Mouse (Mus musculus): ENCODE data around the gene Hist1h3c. TPM values are rescaled to one million over a fixed set of nuclear protein-coding genes. Genes with fewer than 3 reads are reported as not detected.
A peak's percentile ranks its signal among the peaks of the same experiment; 100 is the strongest.
"Not testable (repeated sequence)": the region's sequence is repeated elsewhere in the genome, so short reads cannot be mapped to it uniquely, and the experiment has no call there.

Hist1h3c gene
- polyA plus RNA-seq, 1 experiment from 2014 or later, result 4.9 TPM

DNA sequence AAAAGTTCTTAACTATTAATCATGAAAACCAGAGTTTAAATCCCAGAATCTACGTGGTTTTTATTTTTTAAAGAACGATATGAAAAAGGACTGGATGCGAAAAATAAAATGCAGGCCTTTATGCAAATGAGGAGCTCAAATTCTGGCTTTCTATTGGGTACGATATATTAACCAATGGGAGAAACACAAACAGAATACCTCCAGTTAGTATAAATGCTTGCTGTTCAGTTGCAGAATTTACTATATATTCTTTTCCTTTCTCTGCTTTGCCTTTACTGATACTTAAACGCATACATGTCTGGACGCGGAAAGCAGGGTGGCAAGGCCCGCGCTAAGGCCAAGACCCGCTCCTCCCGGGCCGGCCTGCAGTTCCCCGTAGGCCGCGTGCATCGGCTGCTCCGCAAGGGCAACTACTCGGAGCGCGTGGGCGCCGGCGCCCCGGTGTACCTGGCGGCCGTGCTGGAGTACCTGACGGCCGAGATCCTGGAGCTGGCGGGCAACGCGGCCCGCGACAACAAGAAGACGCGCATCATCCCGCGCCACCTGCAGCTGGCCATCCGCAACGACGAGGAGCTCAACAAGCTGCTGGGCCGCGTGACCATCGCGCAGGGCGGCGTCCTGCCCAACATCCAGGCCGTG is 5.6 kb upstream of the Hist1h3c start, which contains the start of gene Hist1h2ab:
Gene Hist1h2ab, plus strand, starts transcription at position 288 of the 639 bp plus-strand sequence.
- Histone ChIP-seq H3K4me2 (ENCODE audit: low read depth, low read length) (peak within 1 kb of the TSS; percentile 55), H3K27ac (ENCODE audit: low read length) (peak within 1 kb of the TSS; percentile 95), H3K4me3 (ENCODE audit: low read length) (peak within 1 kb of the TSS; percentile 48), H3K9ac (ENCODE audit: low read depth, low read length) (peak within 1 kb of the TSS; percentile 66)
- H3K9me3 ChIP-seq (ENCODE audit: control insufficient read depth, low read length); H3K4me1 ChIP-seq (ENCODE audit: control insufficient read depth, insufficient read depth, low read length); H3K27me3 ChIP-seq (replicated peaks; ENCODE audit: control insufficient read depth, insufficient read depth, low read length); H3K36me3 ChIP-seq (ENCODE audit: control insufficient read depth, insufficient read depth, low read length): not testable (repeated sequence)
- peak; percentile 34 for ATAC-seq
- WGBS, result under 1% methylated on average over 31 of the region's 47 CpGs

DNA sequence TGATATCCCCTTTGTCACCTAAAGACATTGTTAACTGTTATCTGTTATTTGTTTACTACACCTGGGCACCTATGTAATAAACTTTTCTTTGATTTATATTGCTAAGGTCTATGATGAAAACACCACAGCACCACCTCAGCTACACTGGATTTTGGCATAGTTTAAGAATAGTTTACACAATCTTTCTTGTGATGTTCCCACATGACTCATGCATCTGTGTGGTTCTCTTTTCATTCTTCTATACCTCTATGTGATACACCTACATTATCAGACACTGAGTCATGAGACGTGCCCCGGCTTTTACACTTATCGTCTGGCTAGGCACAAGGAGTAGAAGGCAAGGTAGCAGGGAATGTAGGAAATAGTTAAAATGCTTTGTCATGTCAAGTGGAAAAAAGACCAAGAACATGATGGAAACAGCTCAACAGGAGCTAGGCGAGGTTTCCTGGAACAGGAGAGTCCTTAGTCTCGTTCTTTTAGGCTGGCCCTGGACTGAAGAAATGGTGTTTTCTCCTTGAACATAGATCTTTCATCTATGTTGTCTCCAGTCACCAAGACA is 4.2 kb upstream of the Hist1h3c start:
- Histone ChIP-seq H3K4me1 (ENCODE audit: control insufficient read depth, insufficient read depth, low read length) (peaks cover 7% of the 10 kb centered on the region; the same call in 1 of the 2 replicates), H3K27me3 (replicated peaks; ENCODE audit: control insufficient read depth, insufficient read depth, low read length) (no peaks in the 10 kb centered on the region), H3K9ac (ENCODE audit: low read depth, low read length) (no peak overlapping the region), H3K9me3 (ENCODE audit: control insufficient read depth, low read length) (no peaks in the 10 kb centered on the region), H3K36me3 (ENCODE audit: control insufficient read depth, insufficient read depth, low read length) (no peaks in the 10 kb centered on the region), H3K4me2 (ENCODE audit: low read depth, low read length) (no peak overlapping the region), H3K4me3 (ENCODE audit: low read length) (no peak overlapping the region), H3K27ac (ENCODE audit: low read length) (no peak overlapping the region)
- 94% methylated on average over 5 of the region's 5 CpGs for WGBS
- no peak for ATAC-seq

GRCm38 (mm10) chr13:23747892-23748288 is 2.5 kb upstream of the Hist1h3c start:
- Histone ChIP-seq H3K27me3 (replicated peaks; ENCODE audit: control insufficient read depth, insufficient read depth, low read length) (no peaks in the 10 kb centered on the region), H3K4me2 (ENCODE audit: low read depth, low read length) (peak overlapping the region; percentile 26; the same call in 1 of the 2 replicates), H3K27ac (ENCODE audit: low read length) (peak overlapping the region; percentile 100), H3K9ac (ENCODE audit: low read depth, low read length) (peak overlapping the region; percentile 36; the same call in 1 of the 2 replicates), H3K4me1 (ENCODE audit: control insufficient read depth, insufficient read depth, low read length) (peaks cover 7% of the 10 kb centered on the region), H3K9me3 (ENCODE audit: control insufficient read depth, low read length) (no peaks in the 10 kb centered on the region), H3K36me3 (ENCODE audit: control insufficient read depth, insufficient read depth, low read length) (no peaks in the 10 kb centered on the region), H3K4me3 (ENCODE audit: low read length) (no peak overlapping the region)
- WGBS, result 4% methylated on average over 4 of the region's 4 CpGs
- no peak for ATAC-seq

- peak; percentile 16; the same call in 1 of the 2 replicates for ATAC-seq
These were observed 1.9 kb upstream of the Hist1h3c start for GRCm38 (mm10) chr13:23747081-23747891.

DNA sequence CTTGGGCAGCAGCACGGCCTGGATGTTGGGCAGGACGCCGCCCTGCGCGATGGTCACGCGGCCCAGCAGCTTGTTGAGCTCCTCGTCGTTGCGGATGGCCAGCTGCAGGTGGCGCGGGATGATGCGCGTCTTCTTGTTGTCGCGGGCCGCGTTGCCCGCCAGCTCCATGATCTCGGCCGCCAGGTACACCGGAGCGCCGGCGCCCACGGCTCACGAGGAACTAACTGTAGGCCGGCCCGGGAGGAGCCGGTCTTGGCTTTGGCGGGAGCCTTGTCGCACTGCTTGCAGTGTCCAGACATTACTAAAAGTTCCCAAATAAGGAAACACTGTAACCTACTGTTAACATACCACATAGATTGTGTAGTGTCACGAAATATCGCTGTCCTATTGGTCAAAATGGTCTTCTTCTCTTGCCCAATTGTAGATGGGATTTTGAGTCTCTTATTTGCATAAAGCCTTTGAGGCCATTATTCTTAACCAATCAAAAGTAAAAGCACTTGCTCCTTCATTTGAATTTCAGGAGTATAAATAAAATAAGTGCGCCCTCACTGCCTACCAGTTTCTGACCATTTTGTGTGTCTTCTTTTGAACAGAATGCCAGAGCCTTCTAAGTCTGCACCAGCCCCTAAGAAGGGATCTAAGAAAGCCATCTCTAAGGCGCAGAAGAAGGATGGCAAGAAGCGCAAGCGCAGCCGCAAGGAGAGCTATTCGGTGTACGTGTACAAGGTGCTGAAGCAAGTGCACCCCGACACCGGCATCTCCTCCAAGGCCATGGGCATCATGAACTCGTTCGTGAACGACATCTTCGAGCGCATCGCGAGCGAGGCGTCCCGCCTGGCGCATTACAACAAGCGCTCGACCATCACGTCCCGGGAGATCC is 1.0 kb upstream of the Hist1h3c start, which contains the start of gene Hist1h2bb:
Gene Hist1h2bb, plus strand, starts transcription at position 534 of the 880 bp plus-strand sequence.
- H3K9me3 ChIP-seq (ENCODE audit: control insufficient read depth, low read length); H3K4me1 ChIP-seq (ENCODE audit: control insufficient read depth, insufficient read depth, low read length); H3K36me3 ChIP-seq (ENCODE audit: control insufficient read depth, insufficient read depth, low read length); H3K27me3 ChIP-seq (replicated peaks; ENCODE audit: control insufficient read depth, insufficient read depth, low read length): not testable (repeated sequence)
- Histone ChIP-seq H3K9ac (ENCODE audit: low read depth, low read length) (peak within 1 kb of the TSS; percentile 75), H3K4me2 (ENCODE audit: low read depth, low read length) (peak within 1 kb of the TSS; percentile 58), H3K4me3 (ENCODE audit: low read length) (peak within 1 kb of the TSS; percentile 48), H3K27ac (ENCODE audit: low read length) (peak within 1 kb of the TSS; percentile 100)
- WGBS, result 0% methylated on average over 36 of the region's 58 CpGs
- peak; percentile 90 for ATAC-seq

More at GRCm38 (mm10) chr13:23747081-23747891, 1.9 kb upstream of the Hist1h3c start:
- H3K27ac ChIP-seq (ENCODE audit: low read length), result peak overlapping the region; percentile 100
- no peaks in the 10 kb centered on the region for H3K36me3 ChIP-seq (ENCODE audit: control insufficient read depth, insufficient read depth, low read length)
- H3K9ac ChIP-seq (ENCODE audit: low read depth, low read length), result peak overlapping the region; percentile 63
- 6% methylated on average over 9 of the region's 13 CpGs for WGBS
- no peaks in the 10 kb centered on the region for H3K9me3 ChIP-seq (ENCODE audit: control insufficient read depth, low read length)
- H3K4me1 ChIP-seq (ENCODE audit: control insufficient read depth, insufficient read depth, low read length), result peaks cover 7% of the 10 kb centered on the region
- no peaks in the 10 kb centered on the region for H3K27me3 ChIP-seq (replicated peaks; ENCODE audit: control insufficient read depth, insufficient read depth, low read length)
- peak overlapping the region; percentile 54 for H3K4me2 ChIP-seq (ENCODE audit: low read depth, low read length)
- H3K4me3 ChIP-seq (ENCODE audit: low read length), result peak overlapping the region; percentile 37

DNA sequence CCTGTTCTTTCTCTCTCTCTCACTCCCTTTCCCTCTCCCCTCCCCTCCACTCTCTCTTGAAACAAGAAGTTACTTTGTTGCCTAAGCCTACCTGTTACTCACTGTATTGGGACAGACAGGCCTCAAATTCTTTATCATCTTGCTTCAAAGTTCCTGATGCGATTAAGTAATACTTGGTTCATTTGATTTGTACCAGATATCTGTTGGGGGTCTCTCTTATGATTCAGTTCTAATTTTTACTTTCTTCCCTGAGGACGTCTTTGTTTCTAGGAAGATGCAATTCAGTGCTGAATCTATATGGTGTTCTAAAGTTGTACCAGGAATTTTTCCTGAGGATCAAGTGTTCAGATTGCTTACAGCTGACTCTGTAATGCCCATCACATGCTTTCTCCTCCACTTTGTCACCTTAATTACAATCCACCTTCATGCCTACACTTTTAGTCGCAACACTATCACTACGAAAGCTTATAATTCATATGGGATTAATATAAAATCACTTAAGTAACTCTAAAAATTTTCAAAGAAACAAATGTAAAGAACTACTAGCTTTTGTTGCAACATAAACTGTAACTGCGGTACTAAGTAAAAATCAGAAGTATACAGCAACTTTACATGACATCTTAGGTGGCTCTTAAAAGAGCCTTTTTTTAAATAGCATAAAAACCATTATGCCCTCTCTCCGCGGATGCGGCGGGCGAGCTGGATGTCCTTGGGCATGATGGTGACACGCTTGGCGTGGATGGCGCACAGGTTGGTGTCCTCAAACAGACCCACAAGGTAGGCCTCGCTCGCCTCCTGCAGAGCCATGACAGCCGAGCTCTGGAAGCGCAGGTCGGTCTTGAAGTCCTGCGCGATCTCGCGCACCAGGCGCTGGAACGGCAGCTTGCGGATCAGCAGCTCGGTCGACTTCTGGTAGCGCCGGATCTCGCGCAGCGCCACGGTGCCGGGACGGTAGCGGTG is 701 bp downstream of the Hist1h3c start:
- Histone ChIP-seq H3K9me3 (ENCODE audit: control insufficient read depth, low read length) (no peaks in the 10 kb centered on the region), H3K27me3 (replicated peaks; ENCODE audit: control insufficient read depth, insufficient read depth, low read length) (no peaks in the 10 kb centered on the region), H3K9ac (ENCODE audit: low read depth, low read length) (peak overlapping the region; percentile 60), H3K4me3 (ENCODE audit: low read length) (peak overlapping the region; percentile 45), H3K36me3 (ENCODE audit: control insufficient read depth, insufficient read depth, low read length) (no peaks in the 10 kb centered on the region), H3K4me2 (ENCODE audit: low read depth, low read length) (peak overlapping the region; percentile 48), H3K27ac (ENCODE audit: low read length) (peak overlapping the region; percentile 75), H3K4me1 (ENCODE audit: control insufficient read depth, insufficient read depth, low read length) (peaks cover 9% of the 10 kb centered on the region)
- 2% methylated on average over 17 of the region's 36 CpGs for WGBS
- no peak for ATAC-seq

DNA sequence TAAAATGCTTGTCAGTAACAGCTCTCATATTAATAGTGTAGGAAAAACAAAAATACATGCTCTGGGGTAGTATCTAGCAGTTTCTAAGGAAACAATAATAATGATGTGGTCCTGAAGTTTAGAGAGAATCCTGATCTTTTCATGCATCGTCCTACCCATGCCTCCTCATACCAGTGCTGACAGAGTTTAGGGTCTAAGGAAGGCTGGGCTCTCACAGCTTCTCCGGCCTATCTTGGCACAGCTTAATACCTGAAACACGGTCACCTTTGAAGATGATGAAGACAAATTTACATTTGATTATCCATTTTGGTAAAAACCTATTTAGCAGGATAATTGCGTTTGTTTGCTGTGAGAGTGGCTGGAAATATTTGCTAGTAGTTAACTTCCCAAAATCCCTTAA is 1.4 kb downstream of the Hist1h3c start:
- ATAC-seq, result no peak
- 36% methylated on average over 4 of the region's 4 CpGs for WGBS
- 0 out of 2 replicates have a peak overlapping the region, but pooled peaks have one; percentile 1 for H3K4me3 ChIP-seq (ENCODE audit: low read length)
- no peaks in the 10 kb centered on the region for H3K27me3 ChIP-seq (replicated peaks; ENCODE audit: control insufficient read depth, insufficient read depth, low read length)
- H3K4me1 ChIP-seq (ENCODE audit: control insufficient read depth, insufficient read depth, low read length), result peaks cover 9% of the 10 kb centered on the region
- no peak overlapping the region for H3K9ac ChIP-seq (ENCODE audit: low read depth, low read length)
- peak overlapping the region; percentile 45; the same call in 1 of the 2 replicates for H3K4me2 ChIP-seq (ENCODE audit: low read depth, low read length)
- no peaks in the 10 kb centered on the region for H3K36me3 ChIP-seq (ENCODE audit: control insufficient read depth, insufficient read depth, low read length)
- H3K27ac ChIP-seq (ENCODE audit: low read length), result peak overlapping the region; percentile 26; the same call in 1 of the 2 replicates
- no peaks in the 10 kb centered on the region for H3K9me3 ChIP-seq (ENCODE audit: control insufficient read depth, low read length)

DNA sequence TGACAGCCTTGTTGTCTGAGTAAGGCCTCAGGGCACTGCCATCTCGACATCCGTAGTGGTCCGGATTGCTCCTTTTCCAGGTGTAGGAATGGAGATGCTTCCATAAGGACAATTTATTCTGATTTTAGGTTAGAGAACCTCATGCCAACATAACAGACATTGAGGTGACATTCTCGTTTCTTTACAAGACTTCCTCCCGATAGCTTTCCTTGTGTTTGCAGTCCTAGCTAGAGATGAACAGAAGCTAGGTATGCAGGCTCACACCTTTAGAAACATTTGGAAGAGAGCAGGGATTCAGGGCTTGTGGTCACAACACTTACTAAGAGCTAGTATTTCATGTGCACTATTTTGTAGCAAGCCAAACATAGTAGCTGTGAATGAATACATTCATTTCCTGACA is 2.2 kb downstream of the Hist1h3c start:
- Histone ChIP-seq H3K4me3 (ENCODE audit: low read length) (no peak overlapping the region), H3K4me1 (ENCODE audit: control insufficient read depth, insufficient read depth, low read length) (peaks cover 9% of the 10 kb centered on the region), H3K27ac (ENCODE audit: low read length) (no peak overlapping the region), H3K9me3 (ENCODE audit: control insufficient read depth, low read length) (no peaks in the 10 kb centered on the region), H3K27me3 (replicated peaks; ENCODE audit: control insufficient read depth, insufficient read depth, low read length) (no peaks in the 10 kb centered on the region), H3K9ac (ENCODE audit: low read depth, low read length) (no peak overlapping the region), H3K4me2 (ENCODE audit: low read depth, low read length) (no peak overlapping the region), H3K36me3 (ENCODE audit: control insufficient read depth, insufficient read depth, low read length) (no peaks in the 10 kb centered on the region)
- WGBS, result 79% methylated on average over 5 of the region's 5 CpGs
- ATAC-seq, result no peak
